Mouse (Mus musculus) liver, adult 2 months (tissue): ENCODE measurements around the gene Nubpl. TPM values are rescaled to one million over a fixed set of nuclear protein-coding genes. Genes with fewer than 3 reads are reported as not detected.

Experiments
- DNase-seq: peaks from one replicate; pipeline ENCODE4 v3.0.0-alpha.2; 2011; ENCODE audit warnings: low read depth, low spot score; ENCODE audit errors: extremely low read depth
- H3K27ac ChIP-seq: fragments of 200-500 bp; replicated peaks from 2 replicates; pipeline ENCODE4 v1.5.1; 2012; ENCODE audit warnings: low read depth, mild to moderate bottlenecking, control low read depth, inconsistent platforms, low read length; ENCODE audit not compliant: insufficient read depth
- H3K27me3 ChIP-seq: fragments of 200-500 bp; 2 replicates; pipeline ENCODE4 v1.6.1; 2012; ENCODE audit warnings: mild to moderate bottlenecking, moderate library complexity, low read length, inconsistent platforms; ENCODE audit not compliant: control insufficient read depth, insufficient read depth
- H3K36me3 ChIP-seq: fragments of 200-500 bp; 2 replicates; pipeline ENCODE4 v1.6.1; 2012; ENCODE audit warnings: low read length, inconsistent platforms; ENCODE audit not compliant: control insufficient read depth, insufficient read depth
- H3K4me1 ChIP-seq: fragments of 200-500 bp; 2 replicates; pipeline ENCODE4 v1.6.1; 2011; ENCODE audit warnings: low read length; ENCODE audit not compliant: control insufficient read depth, insufficient read depth
- H3K4me3 ChIP-seq: fragments of 200-500 bp; 2 replicates; pipeline ENCODE4 v1.5.1; 2011; ENCODE audit warnings: low read depth, mild to moderate bottlenecking, control low read depth, low read length, moderate library complexity; ENCODE audit not compliant: insufficient read depth
- H3K79me2 ChIP-seq: fragments of 200-500 bp; 2 replicates; pipeline ENCODE4 v1.6.1; 2012; ENCODE audit warnings: inconsistent platforms, mild to moderate bottlenecking, low read length, moderate library complexity; ENCODE audit not compliant: control insufficient read depth, insufficient read depth
- H3K9ac ChIP-seq: fragments of 200-500 bp; 2 replicates; pipeline ENCODE4 v1.6.1; 2012; ENCODE audit warnings: low read depth, mild to moderate bottlenecking, control low read depth, inconsistent platforms, low read length
- CTCF ChIP-seq: fragments of 200-500 bp; IDR thresholded peaks from 2 replicates; pipeline ENCODE4 v1.5.1; 2011; ENCODE audit warnings: low read depth, low read length, control low read depth
- POLR2A ChIP-seq: fragments of 200-500 bp; IDR thresholded peaks from 2 replicates; pipeline ENCODE4 v1.6.1; 2011; ENCODE audit warnings: low read length, control low read depth; ENCODE audit not compliant: insufficient read depth; ENCODE audit errors: extremely low read depth
- WGBS: fragments of 180-500 bp; shearing (Covaris S2); methylation state at CpG from one replicate; pipeline ENCODE4 v1.1.7; 2018; 5-methylcytosine and 5-hydroxymethylcytosine counted together
- polyA plus RNA-seq: library from polyadenylated mRNA; depleted of rRNA; stranded (reverse); fragments of >200 nt; gene quantifications from 2 replicates; pipeline ENCODE4 v1.2.3, GENCODE M21; 2012
- total RNA-seq: library from RNA; depleted of rRNA; stranded (reverse); fragments of >200 nt; gene quantifications from 2 replicates; pipeline ENCODE4 v1.2.3, GENCODE M21; 2014

The Nubpl gene
- total and polyA plus RNA-seq, 2 experiments = 7.7 to 8.2 TPM

DNA sequence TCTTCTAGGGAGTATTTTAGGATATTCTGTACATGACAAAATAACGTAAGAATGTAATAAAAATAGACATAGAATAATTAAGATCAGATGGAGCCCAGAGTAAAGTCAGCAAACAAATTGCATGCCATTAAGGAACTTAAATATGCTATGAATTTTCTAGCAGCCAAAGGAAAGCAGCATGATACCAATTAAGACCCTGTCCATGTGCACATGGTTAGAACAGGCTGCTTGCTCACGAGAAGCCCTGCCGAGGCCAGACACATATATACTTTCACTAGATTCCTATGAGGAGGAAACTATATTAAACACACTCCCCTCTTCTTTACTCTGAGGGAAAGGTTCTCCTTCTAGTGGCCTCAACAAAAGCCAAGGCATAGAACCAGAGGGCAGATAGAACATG is 189.3 kb downstream of the Nubpl start:
- H3K36me3 ChIP-seq = no peaks in the 10 kb centered on the region
- TF ChIP-seq CTCF = no peak
- TF ChIP-seq POLR2A = no peak
- no peaks in the 10 kb centered on the region for H3K27me3 ChIP-seq
- WGBS = 97% methylated on average over 3 of the region's 3 CpGs
- no peak for DNase-seq
- H3K79me2 ChIP-seq = no peaks in the 10 kb centered on the region
- no peaks in the 10 kb centered on the region for H3K4me1 ChIP-seq
- H3K27ac ChIP-seq = no peak overlapping the region
- H3K9ac ChIP-seq = no peak overlapping the region
- H3K4me3 ChIP-seq = no peak overlapping the region

DNA sequence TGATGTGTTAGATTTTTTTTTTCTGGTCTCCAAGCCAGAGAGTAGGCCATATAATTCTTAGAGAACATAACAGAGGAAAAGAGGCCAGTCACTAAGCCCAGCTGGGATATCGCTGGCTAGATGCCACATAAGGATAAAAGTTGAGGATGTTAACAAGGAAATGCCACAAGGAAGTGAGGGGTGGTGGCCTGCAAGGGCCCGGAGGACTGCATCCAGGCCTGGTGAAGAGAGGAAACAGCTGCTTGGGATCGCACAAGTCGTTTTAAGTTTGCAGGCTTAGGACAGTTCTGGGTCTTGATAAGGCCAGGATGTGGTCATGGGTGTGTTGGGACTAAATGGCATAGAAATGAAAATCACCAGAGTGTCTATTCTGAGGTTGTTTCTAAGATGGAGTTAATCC is 191.0 kb downstream of the Nubpl start:
- Histone ChIP-seq H3K27me3 (no peaks in the 10 kb centered on the region), H3K4me3 (no peak overlapping the region), H3K4me1 (no peaks in the 10 kb centered on the region), H3K9ac (no peak overlapping the region), H3K79me2 (no peaks in the 10 kb centered on the region), H3K27ac (no peak overlapping the region), H3K36me3 (no peaks in the 10 kb centered on the region)
- TF ChIP-seq CTCF (no peak), POLR2A (no peak)
- no peak for DNase-seq
- 67% methylated on average over 4 of the region's 4 CpGs for WGBS

DNA sequence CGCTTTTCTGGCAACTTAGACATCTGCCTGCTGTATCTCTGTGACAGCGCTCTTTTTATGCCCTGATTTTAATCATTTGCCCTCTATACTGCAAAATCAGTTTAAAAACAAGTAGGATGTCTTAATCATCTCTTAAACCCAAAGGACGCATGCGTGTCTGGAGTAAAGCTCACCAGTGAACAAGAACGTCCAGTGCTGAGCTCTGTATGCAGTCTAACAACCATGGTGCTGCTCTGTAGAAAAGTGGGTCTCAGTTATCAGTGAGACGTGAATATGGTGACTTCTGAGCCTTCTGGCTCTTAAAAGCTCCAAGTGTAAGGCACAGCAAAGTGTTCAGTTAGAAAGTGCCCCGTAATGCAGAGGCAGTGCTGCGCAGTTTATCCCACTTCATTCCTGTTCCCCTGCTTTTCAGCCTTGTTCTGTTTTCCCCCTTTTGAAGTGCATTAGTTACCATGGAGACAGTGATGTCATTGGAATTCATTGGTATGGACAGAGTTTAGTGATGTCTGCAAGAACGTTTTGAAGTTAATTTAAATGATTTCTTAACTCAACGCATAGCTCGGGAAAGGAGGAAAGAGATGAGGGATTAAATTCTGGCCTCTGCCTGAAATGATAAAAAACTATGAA is 191.5 kb downstream of the Nubpl start:
- no peak overlapping the region for H3K9ac ChIP-seq
- no peak overlapping the region for H3K4me3 ChIP-seq
- no peak for DNase-seq
- no peaks in the 10 kb centered on the region for H3K4me1 ChIP-seq
- no peak for TF ChIP-seq POLR2A
- no peak for TF ChIP-seq CTCF
- WGBS = 80% methylated on average over 11 of the region's 11 CpGs
- no peak overlapping the region for H3K27ac ChIP-seq
- no peaks in the 10 kb centered on the region for H3K79me2 ChIP-seq
- no peaks in the 10 kb centered on the region for H3K27me3 ChIP-seq
- H3K36me3 ChIP-seq = no peaks in the 10 kb centered on the region

DNA sequence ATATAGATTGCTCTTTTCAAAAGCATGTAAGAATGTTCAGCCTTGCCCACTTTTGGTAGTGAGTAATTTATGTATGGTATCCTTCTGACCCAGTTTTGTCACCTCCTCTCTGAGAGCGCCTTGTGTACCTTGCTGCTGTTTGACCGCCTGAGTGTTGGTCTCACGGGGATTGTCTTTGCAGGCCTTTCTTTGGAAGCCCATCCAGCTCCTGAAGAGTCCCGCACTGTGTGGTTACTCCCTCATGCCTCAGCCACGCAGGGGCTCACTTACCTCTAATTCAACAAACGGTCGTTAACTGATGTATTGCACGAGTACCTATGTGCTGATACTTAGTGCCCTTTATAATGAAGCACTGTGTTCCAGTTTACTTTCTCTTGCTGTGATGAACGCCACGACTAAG is 192.1 kb downstream of the Nubpl start:
- Histone ChIP-seq H3K4me3 (no peak overlapping the region), H3K79me2 (no peaks in the 10 kb centered on the region), H3K4me1 (no peaks in the 10 kb centered on the region), H3K27me3 (no peaks in the 10 kb centered on the region), H3K9ac (no peak overlapping the region), H3K36me3 (no peaks in the 10 kb centered on the region), H3K27ac (no peak overlapping the region)
- 87% methylated on average over 10 of the region's 10 CpGs for WGBS
- no peak for DNase-seq
- no peak for TF ChIP-seq POLR2A
- TF ChIP-seq CTCF = no peak

DNA sequence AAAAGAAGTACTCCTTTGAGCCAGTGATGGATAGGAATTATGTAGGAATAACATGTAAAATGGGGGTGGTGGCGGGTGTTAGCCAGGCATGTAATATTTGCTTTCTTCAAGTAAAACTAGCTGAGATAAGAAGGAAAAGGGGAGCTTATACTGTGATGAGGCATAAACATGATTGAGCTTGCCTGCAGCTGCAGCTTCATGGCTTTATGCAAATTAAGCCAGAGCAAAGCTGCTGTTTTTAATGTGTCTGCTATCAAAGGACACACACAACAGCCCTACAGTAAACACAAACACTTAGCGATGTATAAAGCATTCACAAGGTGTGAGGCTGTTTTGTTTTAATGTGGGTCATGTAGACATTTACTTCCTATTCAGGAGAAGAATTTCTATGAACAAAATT is 196.4 kb downstream of the Nubpl start:
- TF ChIP-seq POLR2A (no peak), CTCF (no peak)
- no peak for DNase-seq
- WGBS = 96% methylated on average over 2 of the region's 2 CpGs
- Histone ChIP-seq H3K27ac (no peak overlapping the region), H3K27me3 (no peaks in the 10 kb centered on the region), H3K4me1 (no peaks in the 10 kb centered on the region), H3K79me2 (no peaks in the 10 kb centered on the region), H3K9ac (no peak overlapping the region), H3K36me3 (no peaks in the 10 kb centered on the region), H3K4me3 (no peak overlapping the region)

DNA sequence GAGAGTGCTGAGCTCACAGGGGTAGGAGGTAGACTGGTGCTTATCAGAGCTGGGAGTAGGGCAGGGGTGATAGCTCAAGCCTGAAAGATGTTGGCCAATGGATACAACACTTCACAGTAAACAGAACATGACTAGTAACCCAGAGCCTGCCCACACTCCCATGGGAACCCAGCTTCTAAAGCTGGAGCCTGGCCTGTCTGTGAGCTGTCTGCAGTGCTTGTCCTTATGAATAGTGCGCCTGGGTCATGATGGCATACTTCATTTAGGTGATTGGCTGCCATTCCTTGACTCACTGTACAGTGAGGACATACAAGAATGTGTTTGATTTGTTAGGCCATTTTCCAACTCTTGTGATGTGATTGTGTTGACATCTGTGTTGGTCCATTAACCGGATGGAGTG is 200.5 kb downstream of the Nubpl start:
- Histone ChIP-seq H3K27me3 (no peaks in the 10 kb centered on the region), H3K79me2 (no peaks in the 10 kb centered on the region), H3K4me3 (no peak overlapping the region), H3K36me3 (no peaks in the 10 kb centered on the region), H3K4me1 (no peaks in the 10 kb centered on the region), H3K27ac (no peak overlapping the region), H3K9ac (no peak overlapping the region)
- no peak for DNase-seq
- no peak for TF ChIP-seq POLR2A
- no peak for TF ChIP-seq CTCF
- 97% methylated on average over 2 of the region's 2 CpGs for WGBS
